Mouse (Mus musculus): Measurements from ENCODE around the gene 4921530L21Rik. TPM values are rescaled to one million over a fixed set of nuclear protein-coding genes. Genes with fewer than 3 reads are reported as not detected.

The 4921530L21Rik gene
- polyA plus RNA-seq, 1 experiment from 2014 or later: not detected

GRCm38 (mm10) chr14:95927810-95928785 lies 47.0 kb downstream of the 4921530L21Rik start:
- 64% methylated on average over 3 of the region's 3 CpGs for WGBS (ENCODE audit: insufficient replicate concordance)
- H3K9me3 ChIP-seq (replicated peaks): no peaks in the 10 kb centered on the region
- no peaks in the 10 kb centered on the region for H3K27me3 ChIP-seq
- H3K27ac ChIP-seq (replicated peaks): no peak overlapping the region
- no peak overlapping the region for H3K9ac ChIP-seq
- no peaks in the 10 kb centered on the region for H3K4me1 ChIP-seq (replicated peaks)
- no peak for ATAC-seq (ENCODE audit: insufficient read depth)
- no peak overlapping the region for H3K4me2 ChIP-seq
- no peak overlapping the region for H3K4me3 ChIP-seq (replicated peaks)
- no peaks in the 10 kb centered on the region for H3K36me3 ChIP-seq (replicated peaks)
